Mouse (Mus musculus): ENCODE results near the gene Ptpru. TPM values are rescaled to one million over a fixed set of nuclear protein-coding genes. Genes with fewer than 3 reads are reported as not detected.

Ptpru gene
- total RNA-seq (2023) = 2.6 and 3.5 TPM in 2 replicates

DNA sequence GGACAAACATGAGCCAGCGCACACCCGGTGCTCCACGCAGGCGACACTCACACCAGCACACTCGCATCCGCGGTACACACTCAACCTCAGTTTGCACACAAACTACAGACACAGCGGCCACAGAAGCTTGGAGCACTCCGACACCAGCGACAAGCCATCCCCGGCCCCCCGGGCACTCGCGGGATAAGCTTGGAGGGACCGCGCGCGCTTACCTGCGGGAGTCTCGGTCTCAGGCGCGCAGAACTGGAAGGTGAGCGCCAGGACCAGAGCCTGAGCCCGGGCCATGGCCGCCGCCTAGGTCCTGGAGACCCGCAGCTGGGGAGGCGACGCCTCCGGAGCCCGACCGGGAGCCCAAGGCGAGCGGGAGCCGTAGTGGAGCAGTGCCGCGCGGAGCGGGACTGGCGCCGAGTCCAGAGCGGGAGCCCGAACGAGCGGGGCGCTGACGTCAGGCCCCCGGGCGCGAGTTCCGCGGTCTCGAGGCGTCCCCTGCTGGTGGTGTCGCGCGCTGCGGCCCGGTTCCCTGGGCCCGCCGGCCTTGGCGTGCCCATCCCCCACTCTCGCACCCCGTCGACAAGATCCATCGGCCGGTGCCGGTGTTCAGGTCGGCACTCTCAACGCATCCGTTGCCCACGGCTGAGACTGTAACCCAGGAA lies at the start of gene Ptpru:
Gene Ptpru (minus strand): TSS at position 417 of the 653 bp plus-strand sequence.

DNA sequence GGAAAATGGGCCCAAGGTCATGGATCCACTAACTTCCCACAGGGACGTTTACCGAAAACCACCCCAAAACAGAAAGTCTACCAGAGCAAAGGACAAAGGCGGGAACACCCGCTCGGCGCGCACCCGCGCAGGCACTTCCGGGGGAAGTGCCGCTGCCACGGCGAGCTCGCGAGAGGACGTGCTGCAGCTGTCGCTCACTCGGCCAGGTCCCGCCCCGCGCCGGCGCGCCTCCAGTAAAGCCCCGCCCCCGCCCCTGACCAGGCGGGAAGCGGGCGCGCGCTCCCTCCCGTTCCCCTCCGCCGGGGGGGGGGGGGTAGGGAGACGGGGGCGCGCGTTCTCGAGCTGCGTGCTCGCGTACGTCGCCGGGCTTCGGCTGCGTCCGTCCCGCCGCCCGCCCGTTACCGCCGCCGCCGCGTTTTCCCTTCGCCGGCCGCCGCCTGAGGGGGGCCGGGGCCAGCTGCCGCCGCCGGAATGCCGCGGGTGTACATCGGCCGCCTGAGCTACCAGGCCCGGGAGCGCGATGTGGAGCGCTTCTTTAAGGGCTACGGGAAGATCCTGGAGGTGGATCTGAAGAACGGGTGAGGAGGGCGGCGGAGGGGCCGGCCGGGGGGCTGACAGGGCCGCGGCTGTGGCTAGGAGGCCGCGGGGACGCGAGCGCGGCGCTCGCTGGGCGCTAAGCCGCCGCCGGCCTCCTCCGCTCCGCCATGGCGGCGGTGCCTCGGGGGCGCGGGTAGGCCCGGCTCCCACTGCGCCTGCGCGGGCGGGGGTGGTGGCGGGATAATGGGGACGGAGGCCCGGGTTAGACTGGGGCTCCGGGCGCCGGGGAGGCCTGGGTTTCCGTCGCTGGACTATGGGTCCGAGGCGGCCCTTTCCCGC lies 35.4 kb upstream of the Ptpru start, which contains the start of gene Srsf4:
Gene Srsf4 (plus strand): TSS at position 325 of the 876 bp plus-strand sequence.

GRCm38 (mm10) chr4:131843290-131843743 lies 5.2 kb upstream of the Ptpru start, which contains the start of gene Mecr:
TSS of gene Mecr (plus strand) at chr4:131843470.

Other genes with a start within 250 kb of the Ptpru start
- 5.0 and 6.1 TPM in 2 replicates for gene Mecr, start 5.2 kb upstream of the Ptpru start, total RNA-seq (2023)
- 55.9 and 78.9 TPM in 2 replicates for gene Srsf4, start 35.3 kb upstream of the Ptpru start, total RNA-seq (2023)
- not detected in 2 replicates for gene Tmem200b, start 83.5 kb upstream of the Ptpru start, total RNA-seq (2023)
- gene Gm10300, start 236.4 kb upstream of the Ptpru start, total RNA-seq (2023) = 0.23 TPM in 1 of 2 replicates, not detected in the other
- gene Epb41, start 237.0 kb upstream of the Ptpru start, total RNA-seq (2023) = 62.6 and 66.6 TPM in 2 replicates

Data from neutrophil, adult 65 days (primary cell).